Mouse (Mus musculus): ENCODE results near the gene Plin5.

- TF ChIP-seq CTCF (IDR thresholded peaks at IDR 0.05 in 2 of 3, conservative IDR thresholded peaks at IDR 0.05 in 1 of 3; ENCODE audit: control insufficient read depth in 1 of 3, insufficient read depth in 1 of 3, low read depth in 2 of 3, low read length in 3 of 3, poor library complexity in 1 of 3, severe bottlenecking in 1 of 3) (no peak), USF1 (IDR thresholded peaks at IDR 0.05; ENCODE audit: low read depth, low read length) (no peak), POLR2AphosphoS2 (IDR thresholded peaks at IDR 0.05; ENCODE audit: low read length) (no peak), ETS1 (IDR thresholded peaks at IDR 0.05; ENCODE audit: low read depth, low read length) (no peak), UBTF (IDR thresholded peaks at IDR 0.05; ENCODE audit: borderline replicate concordance, insufficient read depth, low read depth, low read length) (no peak), ZNF384 (IDR thresholded peaks at IDR 0.05; ENCODE audit: low read depth, low read length) (no peak), MAX (IDR thresholded peaks at IDR 0.05; ENCODE audit: low read length) (no peak), SMC3 (IDR thresholded peaks at IDR 0.05; ENCODE audit: low read depth, low read length) (no peak), TCF12 (IDR thresholded peaks at IDR 0.05; ENCODE audit: low read depth, low read length) (no peak)
Measured at GRCm38 (mm10) chr17:56116193-56116592, 1.2 kb downstream of the Plin5 start.
